Mouse (Mus musculus) layer of hippocampus, postnatal 25 days (tissue): ENCODE results near the gene Sypl. TPM values are rescaled to one million over a fixed set of nuclear protein-coding genes. Genes with fewer than 3 reads are reported as not detected.

Source experiments
- total RNA-seq, 2 experiments: library from RNA; stranded (reverse); gene quantifications; 2 replicates each; pipeline ENCODE4 v1.2.3; 2021

The Sypl gene
- total RNA-seq, 2 experiments from 2014 or later = 41.2 to 44.4 TPM

Other genes starting within 250 kb of the Sypl start
- 10 to 100 TPM; 42.2 to 45.5 TPM for gene Nampt, start 134.3 kb upstream of the Sypl start, total RNA-seq
- gene Cdhr3, start 139.0 kb downstream of the Sypl start, total RNA-seq = 1 to 10 TPM in 1 of 2 experiments, under 1 TPM in 1; 0.66 to 2.3 TPM
- gene Atxn7l1, start 193.8 kb downstream of the Sypl start, total RNA-seq = 10 to 100 TPM; 47.3 to 56.3 TPM